Mouse (Mus musculus) mesoderm, embryonic 11.5 days (tissue): Measurements from ENCODE around the gene Degs1.
"Not testable (repeated sequence)": the region's sequence is repeated elsewhere in the genome, so short reads cannot be mapped to it uniquely, and the experiment has no call there.

Experiments
- DNase-seq: peaks from one replicate; pipeline ENCODE4 v3.0.0-alpha.2; 2012; ENCODE audit warnings: low read depth, low spot score

Gene Degs1

GRCm38 (mm10) chr1:182282091-182283075 is at the start of gene Degs1:
Gene Degs1, minus strand, starts transcription at chr1:182282804.
- DNase-seq = peak; percentile 94

DNA sequence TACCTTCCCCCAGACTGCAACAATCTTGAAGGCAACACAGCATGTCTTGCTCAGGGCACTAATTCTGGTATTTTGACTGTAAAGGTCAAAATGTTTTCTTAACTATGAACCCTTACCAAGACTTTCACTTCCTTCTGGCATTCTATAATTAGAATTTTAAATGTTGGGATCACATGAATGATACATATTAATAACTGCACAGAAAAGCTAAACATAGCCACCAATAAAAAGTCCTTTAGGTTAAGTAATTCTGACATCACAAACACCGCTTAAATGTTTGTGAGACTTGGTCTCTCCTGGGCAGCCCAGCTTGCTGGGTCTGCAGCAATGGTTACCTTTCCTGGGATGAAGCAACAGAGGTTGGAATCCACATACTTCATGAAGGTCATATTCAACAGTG is 43.3 kb upstream of the Degs1 start:
- DNase-seq = no peak

GRCm38 (mm10) chr1:182324552-182324951 is 41.9 kb upstream of the Degs1 start:
- DNase-seq = no peak

DNA sequence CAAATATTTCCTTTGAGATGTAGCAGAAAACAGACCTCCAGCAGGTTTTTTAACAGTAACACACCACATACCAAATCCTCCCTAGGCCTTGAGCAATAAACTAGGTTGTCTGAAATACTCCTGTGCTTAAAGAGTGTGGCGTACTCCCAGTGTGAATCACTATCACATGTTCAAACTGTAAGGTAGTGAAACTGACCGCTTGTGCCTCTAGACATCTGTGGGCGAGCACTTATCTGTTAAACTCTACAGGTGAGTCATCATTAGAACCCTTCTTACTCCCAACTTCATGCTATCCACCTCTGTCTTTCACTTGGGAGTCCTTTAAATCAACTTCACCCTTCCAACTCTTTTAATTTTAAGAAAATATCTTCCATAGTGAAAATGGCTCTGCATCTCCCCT is 40.5 kb upstream of the Degs1 start:
- DNase-seq = no peak

DNA sequence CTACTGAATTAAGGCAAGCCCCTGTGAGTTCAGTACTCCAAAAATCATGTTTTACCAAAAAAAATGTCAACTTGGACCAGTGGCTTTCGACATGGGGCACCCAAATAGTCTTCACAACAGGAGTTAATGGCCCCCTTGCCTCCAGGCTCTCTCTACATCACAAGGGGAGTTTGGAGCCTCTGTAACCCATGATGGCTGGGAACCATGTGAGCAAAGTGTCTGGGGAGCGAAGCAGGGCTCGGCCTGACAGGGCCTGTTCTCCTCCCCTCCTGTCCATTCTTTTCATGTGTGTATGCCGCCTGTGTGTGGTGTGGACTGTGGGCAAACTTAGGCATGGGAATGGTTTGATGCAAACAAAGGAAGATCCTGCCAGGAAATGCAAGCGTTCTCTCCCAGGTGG is 31.6 kb upstream of the Degs1 start:
- no peak for DNase-seq

- no peak for DNase-seq
These were observed 30.6 kb upstream of the Degs1 start for GRCm38 (mm10) chr1:182313181-182313580.

DNA sequence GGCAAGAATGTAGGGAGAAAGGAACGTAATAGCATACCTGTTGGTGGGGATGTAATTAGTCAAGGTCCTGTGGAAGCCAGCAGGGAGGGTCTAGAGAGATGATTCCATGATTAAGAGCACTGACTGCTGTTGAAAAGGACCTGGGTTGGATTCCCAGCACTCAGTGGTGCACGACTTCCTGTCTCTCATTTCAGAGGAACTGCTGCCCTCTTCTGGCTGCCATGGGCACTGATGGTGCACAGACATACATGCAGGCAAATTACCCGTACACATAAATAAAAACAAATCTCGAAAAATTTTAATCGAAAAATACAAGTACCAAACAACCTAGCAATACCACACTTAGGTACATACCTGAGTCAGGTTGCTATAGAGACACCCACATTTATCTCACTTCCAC is 28.8 kb upstream of the Degs1 start:
- DNase-seq = no peak

DNA sequence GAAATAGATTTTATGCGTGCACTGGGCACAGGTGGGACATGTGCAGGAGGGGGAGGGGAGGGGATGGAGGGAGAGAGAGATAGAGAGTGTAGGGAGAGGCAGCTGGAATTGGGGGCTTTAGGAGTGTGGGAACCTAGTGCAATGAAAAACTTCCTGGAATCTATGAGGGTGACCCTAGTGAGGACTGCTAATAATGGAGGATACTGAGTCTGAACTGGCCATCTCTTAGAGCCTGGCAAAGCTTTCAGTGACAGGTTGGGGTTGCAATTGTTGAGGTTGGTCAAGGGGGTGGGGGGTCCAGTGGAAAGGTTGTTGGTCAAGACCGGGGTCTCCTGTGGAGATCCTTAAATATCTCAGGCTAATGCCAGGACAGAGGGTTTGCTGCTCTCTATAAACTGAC is 27.7 kb upstream of the Degs1 start:
- DNase-seq = no peak

DNA sequence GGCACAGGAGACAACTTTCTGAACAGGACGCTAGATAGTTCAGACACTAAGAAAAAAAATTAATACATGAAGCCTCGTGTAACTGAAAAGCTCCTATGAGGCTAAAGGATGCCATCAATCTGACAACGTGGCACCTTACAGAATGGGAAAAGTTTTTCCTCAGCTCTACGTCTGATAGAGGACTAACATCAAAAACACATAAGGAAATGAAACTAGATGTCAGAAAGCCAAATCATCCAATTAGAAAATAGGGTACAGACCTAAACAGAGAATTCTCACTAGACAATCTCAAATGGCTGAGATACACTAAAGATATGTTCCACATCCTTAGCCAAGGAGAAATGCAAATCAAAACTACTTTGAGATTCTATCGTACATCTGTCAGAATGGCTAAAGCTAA is 26.8 kb upstream of the Degs1 start:
- no peak for DNase-seq

GRCm38 (mm10) chr1:182302916-182303315 is 20.3 kb upstream of the Degs1 start:
- no peak for DNase-seq

DNA sequence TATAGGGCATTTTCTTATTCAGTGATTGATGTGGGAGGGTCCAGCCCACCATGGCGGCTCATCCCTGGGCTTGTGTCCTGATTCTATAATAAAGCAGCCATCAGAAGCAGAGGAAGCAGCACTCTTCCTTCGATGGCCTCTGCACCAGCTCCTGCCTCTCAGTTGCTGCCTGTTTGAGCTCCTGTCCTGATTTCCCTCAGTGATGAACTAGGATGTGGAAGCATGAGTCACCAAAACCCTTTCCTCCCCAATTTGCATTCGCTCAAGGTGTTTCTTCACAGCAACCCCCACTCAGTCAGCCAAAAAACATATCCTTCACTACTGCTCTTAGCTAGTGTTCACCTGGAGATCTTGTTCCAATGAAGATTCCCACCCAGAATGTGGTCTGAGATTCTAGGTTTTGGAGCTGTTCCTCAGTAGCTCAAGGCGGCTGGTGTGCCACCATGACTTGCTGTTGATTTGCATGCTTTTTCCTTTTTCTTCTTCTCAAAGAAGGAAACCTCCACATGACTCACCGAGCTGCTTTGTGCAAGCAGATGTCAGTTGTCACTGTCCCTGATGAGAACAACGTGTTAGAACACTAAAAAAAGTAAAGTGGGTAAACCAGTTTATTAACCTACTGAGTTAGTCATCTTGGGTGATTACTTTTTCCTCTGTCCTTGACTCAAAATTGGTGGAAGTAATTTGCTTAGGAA is 19.7 kb upstream of the Degs1 start:
- no peak for DNase-seq

GRCm38 (mm10) chr1:182297821-182298220 is 15.2 kb upstream of the Degs1 start:
- DNase-seq = no peak

DNA sequence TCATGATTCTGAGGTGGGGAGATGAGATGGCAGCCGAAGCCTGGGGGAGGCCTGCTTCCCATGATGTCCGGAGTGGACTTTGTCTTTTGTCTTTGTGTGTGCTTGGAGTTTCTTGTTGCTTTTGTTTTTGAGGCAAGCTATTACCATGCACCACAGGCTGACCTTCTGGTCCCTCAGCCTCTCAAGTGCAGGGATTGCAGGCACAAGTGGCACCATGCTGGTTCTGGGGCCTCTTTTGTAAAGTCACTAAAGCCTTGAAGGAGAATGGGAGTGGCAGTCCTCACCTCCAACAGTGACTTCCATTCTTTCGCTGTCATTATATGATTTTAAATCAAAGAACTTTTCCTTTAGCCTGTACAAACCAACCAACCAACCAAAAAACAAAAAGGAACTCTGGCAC is 14.6 kb upstream of the Degs1 start:
- no peak for DNase-seq

GRCm38 (mm10) chr1:182296816-182297215 is 14.2 kb upstream of the Degs1 start:
- no peak for DNase-seq

DNA sequence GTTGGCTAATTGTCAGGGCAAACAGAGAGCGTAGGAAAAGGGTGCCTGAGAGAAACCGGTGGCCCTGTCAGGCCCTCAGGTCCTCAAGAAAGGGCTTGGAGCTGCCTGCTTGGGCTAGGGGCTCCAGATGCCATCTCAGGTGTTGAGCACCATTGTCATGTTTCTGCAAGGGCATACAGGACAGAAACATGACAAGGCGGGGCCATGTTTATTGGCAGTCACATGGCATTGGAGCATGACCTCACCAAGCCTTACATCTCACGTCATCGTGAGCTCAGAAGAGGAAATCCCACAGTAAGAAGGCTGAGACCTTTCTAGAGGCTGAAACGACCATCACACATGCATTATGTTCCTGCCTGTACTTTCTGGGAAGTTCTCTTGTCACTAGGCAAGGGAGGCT is 13.5 kb upstream of the Degs1 start:
- DNase-seq = no peak

- DNase-seq = no peak
These were observed 9.7 kb upstream of the Degs1 start for GRCm38 (mm10) chr1:182292291-182292690.

- DNase-seq = not testable (repeated sequence)
These were observed 8.1 kb upstream of the Degs1 start for GRCm38 (mm10) chr1:182290741-182291140.

DNA sequence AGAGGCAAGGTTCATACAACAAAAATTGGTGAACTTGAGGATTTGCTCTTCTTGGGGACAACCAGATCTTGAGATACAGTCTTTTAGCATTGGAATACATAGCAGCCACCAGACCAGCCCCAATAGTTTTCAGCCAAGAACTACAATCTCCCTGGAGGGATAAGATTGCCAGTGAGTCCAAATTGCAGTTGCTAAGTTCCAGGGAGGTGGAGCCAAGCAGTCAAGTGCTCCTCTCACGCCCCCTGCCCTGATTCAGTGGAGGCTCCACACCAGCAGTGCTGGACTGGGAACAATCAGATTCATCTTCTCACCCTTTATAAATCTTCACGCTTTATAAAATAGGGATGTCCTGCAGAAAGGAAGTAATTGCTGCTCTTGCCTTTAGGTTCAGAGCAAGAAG is 7.2 kb upstream of the Degs1 start:
- DNase-seq = no peak

- no peak for DNase-seq
These were observed 6.0 kb upstream of the Degs1 start for GRCm38 (mm10) chr1:182288601-182289000.

- DNase-seq = no peak
These were observed 5.2 kb upstream of the Degs1 start for GRCm38 (mm10) chr1:182287781-182288180.

DNA sequence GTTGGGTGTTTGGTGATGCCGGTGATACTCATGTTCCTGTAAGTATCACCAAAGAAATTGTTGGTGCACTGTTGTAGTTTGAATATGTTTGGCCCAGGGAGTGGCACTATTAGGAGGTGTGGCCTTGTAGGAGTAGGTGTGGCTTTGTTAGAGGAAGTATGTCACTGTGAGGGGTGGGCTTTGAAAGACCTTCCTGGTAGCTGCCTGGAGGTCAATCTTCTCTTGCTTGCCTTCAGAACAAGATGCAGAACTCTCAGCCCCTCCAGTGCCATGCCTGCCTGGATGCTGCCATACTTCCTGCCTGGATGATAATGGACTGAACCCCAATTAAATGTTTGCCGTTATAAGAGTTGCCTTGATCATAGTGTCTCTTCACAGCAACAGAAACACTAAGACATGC is 2.2 kb upstream of the Degs1 start:
- no peak for DNase-seq

- no peak for DNase-seq
These were observed 627 bp upstream of the Degs1 start for GRCm38 (mm10) chr1:182283231-182283630.

DNA sequence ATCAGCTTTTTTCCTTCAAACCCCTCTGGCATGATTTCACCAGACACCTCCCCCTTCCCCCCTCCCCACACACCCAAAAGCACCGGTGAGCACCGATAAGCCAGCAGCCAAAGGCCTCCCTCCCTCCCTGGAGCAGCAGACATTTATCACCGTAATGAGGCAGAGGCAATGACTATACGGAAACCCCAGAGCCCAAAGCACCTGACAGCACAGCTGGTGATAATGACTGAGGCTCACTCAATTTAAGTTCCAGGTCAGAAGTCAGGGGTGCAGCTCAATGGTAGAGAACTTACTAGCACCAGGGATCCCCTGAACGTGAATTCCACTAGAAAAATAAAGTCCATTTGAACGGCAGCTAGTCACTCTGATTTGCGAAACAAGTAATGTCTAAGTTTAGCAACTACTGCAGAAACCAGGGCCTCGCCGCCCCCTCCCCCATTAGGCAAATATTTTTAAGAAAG is 1.3 kb downstream of the Degs1 start:
- peak; percentile 75 for DNase-seq
